Mouse (Mus musculus): ENCODE measurements around the gene Fgf9.

Fgf9 gene

GRCm38 (mm10) chr14:58070481-58071119 lies at the start of gene Fgf9:
TSS of gene Fgf9 (plus strand) at chr14:58070547.
- WGBS = under 1% methylated on average over 32 of the region's 33 CpGs

- WGBS = 3% methylated on average over 8 of the region's 8 CpGs
Measured at GRCm38 (mm10) chr14:58034567-58034966, 35.8 kb upstream of the Fgf9 start.

GRCm38 (mm10) chr14:58036174-58036573 lies 34.2 kb upstream of the Fgf9 start:
- 57% methylated on average over 6 of the region's 6 CpGs for WGBS

GRCm38 (mm10) chr14:58046639-58047284 lies 23.6 kb upstream of the Fgf9 start:
- 93% methylated on average over 4 of the region's 4 CpGs for WGBS

- WGBS = 72% methylated on average over 5 of the region's 5 CpGs
Measured at GRCm38 (mm10) chr14:58050691-58051090, 19.7 kb upstream of the Fgf9 start.

- WGBS = 59% methylated on average over 2 of the region's 2 CpGs
Measured at GRCm38 (mm10) chr14:58067586-58067985, 2.8 kb upstream of the Fgf9 start.

GRCm38 (mm10) chr14:58068641-58069040 lies 1.7 kb upstream of the Fgf9 start:
- 57% methylated on average over 1 of the region's 1 CpGs for WGBS

- WGBS = 9% methylated on average over 6 of the region's 6 CpGs
Measured at GRCm38 (mm10) chr14:58069927-58070326, 420 bp upstream of the Fgf9 start.

- WGBS = under 1% methylated on average over 31 of the region's 31 CpGs
Measured at GRCm38 (mm10) chr14:58071120-58071641, 834 bp downstream of the Fgf9 start.

- under 1% methylated on average over 85 of the region's 85 CpGs for WGBS
Measured at GRCm38 (mm10) chr14:58071830-58072770, 1.8 kb downstream of the Fgf9 start.

GRCm38 (mm10) chr14:58072771-58073501 lies 2.6 kb downstream of the Fgf9 start:
- under 1% methylated on average over 29 of the region's 29 CpGs for WGBS

- WGBS = 2% methylated on average over 20 of the region's 20 CpGs
Measured at GRCm38 (mm10) chr14:58073936-58074335, 3.6 kb downstream of the Fgf9 start.

GRCm38 (mm10) chr14:58074621-58075432 lies 4.5 kb downstream of the Fgf9 start:
- under 1% methylated on average over 61 of the region's 61 CpGs for WGBS

- WGBS = under 1% methylated on average over 31 of the region's 31 CpGs
Measured at GRCm38 (mm10) chr14:58075433-58076029, 5.2 kb downstream of the Fgf9 start.

GRCm38 (mm10) chr14:58076030-58076521 lies 5.7 kb downstream of the Fgf9 start:
- 2% methylated on average over 38 of the region's 40 CpGs for WGBS

GRCm38 (mm10) chr14:58076726-58077255 lies 6.4 kb downstream of the Fgf9 start:
- WGBS = 10% methylated on average over 14 of the region's 14 CpGs

- WGBS = 89% methylated on average over 2 of the region's 2 CpGs
Measured at GRCm38 (mm10) chr14:58079471-58079870, 9.1 kb downstream of the Fgf9 start.

- 54% methylated on average over 1 of the region's 1 CpGs for WGBS
Measured at GRCm38 (mm10) chr14:58081955-58082354, 11.6 kb downstream of the Fgf9 start.

GRCm38 (mm10) chr14:58084240-58084639 lies 13.9 kb downstream of the Fgf9 start:
- 96% methylated on average over 3 of the region's 3 CpGs for WGBS

- WGBS = 62% methylated on average over 4 of the region's 4 CpGs
Measured at GRCm38 (mm10) chr14:58087326-58087725, 17.0 kb downstream of the Fgf9 start.
